ENCODE assay signal across 9 mouse cellular contexts in genomic region chrX:93288339-93288738, GRCm38 (mm10). TPM values are rescaled to one million over a fixed set of nuclear protein-coding genes. Genes with fewer than 3 reads are reported as not detected.
DNase-seq lines count a peak whose midpoint lies in the region; ATAC-seq and TF ChIP-seq lines count a peak whose summit lies in the region.
"Had no signal": no experiment of that assay in that cellular context is flagged by ENCODE, and none has a peak within 500 bp of the region (broad histone marks: within the 10 kb centered on the region; RNA-seq: fewer than 3 reads in every experiment).

No protein-coding gene starts in this region.

- no peaks in the 10 kb centered on the region; the same call in 1 of the 2 replicates for H3K9me3 ChIP-seq in heart, embryonic 12.5 days (replicated peaks)
- H3K9me3 ChIP-seq in E14TG2a.4 (ENCODE audit: low read length), result no peaks in the 10 kb centered on the region
- H3K9me3 ChIP-seq in forebrain, postnatal 0 days (ENCODE audit: low read length), result no peaks in the 10 kb centered on the region
- H3K9me3 ChIP-seq in midbrain, embryonic 10.5 days (replicated peaks), result no peaks in the 10 kb centered on the region

- H3K4me3 ChIP-seq in heart, embryonic 12.5 days, result peak overlapping the region; percentile 54
- peak overlapping the region; percentile 45 for H3K4me3 ChIP-seq in E14TG2a.4 (replicated peaks; ENCODE audit: low read length)
- peak overlapping the region; percentile 41 for H3K4me3 ChIP-seq in forebrain, postnatal 0 days (ENCODE audit: low read depth, low read length)
- H3K4me3 ChIP-seq in midbrain, embryonic 10.5 days, result peak overlapping the region; percentile 54
- H3K4me3 ChIP-seq: erythroblast, embryonic 14.5 days had no signal

- H3K4me1 ChIP-seq in heart, embryonic 12.5 days (replicated peaks), result peaks cover 10% of the 10 kb centered on the region
- H3K4me1 ChIP-seq in E14TG2a.4 (replicated peaks; ENCODE audit: low read depth, low read length), result peaks cover 19% of the 10 kb centered on the region
- H3K4me1 ChIP-seq in forebrain, postnatal 0 days (ENCODE audit: insufficient read depth), result no peaks in the 10 kb centered on the region
- H3K4me1 ChIP-seq in midbrain, embryonic 10.5 days, result peaks cover 15% of the 10 kb centered on the region

- H3K27me3 ChIP-seq in heart, embryonic 12.5 days (replicated peaks), result peaks cover 86% of the 10 kb centered on the region
- H3K27me3 ChIP-seq in E14TG2a.4 (ENCODE audit: insufficient read depth, low read length), result peaks cover 88% of the 10 kb centered on the region
- H3K27me3 ChIP-seq in forebrain, postnatal 0 days (ENCODE audit: insufficient read depth, low read length), result no peaks in the 10 kb centered on the region
- peaks cover 98% of the 10 kb centered on the region for H3K27me3 ChIP-seq in midbrain, embryonic 10.5 days (ENCODE audit: low read depth, poor library complexity, severe bottlenecking)

- WGBS in heart, embryonic 12.5 days, result 12% methylated on average over 24 of the region's 37 CpGs
- WGBS in forebrain, postnatal 0 days, result 29% methylated on average over 14 of the region's 37 CpGs
- 5% methylated on average over 27 of the region's 37 CpGs for WGBS in midbrain, embryonic 10.5 days

- H3K27ac ChIP-seq in heart, embryonic 12.5 days (ENCODE audit: poor library complexity, severe bottlenecking), result no peak overlapping the region
- H3K27ac ChIP-seq in forebrain, postnatal 0 days (ENCODE audit: low read depth, low read length), result peak overlapping the region; percentile 78
- peak overlapping the region; percentile 69 for H3K27ac ChIP-seq in midbrain, embryonic 10.5 days (replicated peaks)

- H3K4me2 ChIP-seq in heart, embryonic 12.5 days, result peak overlapping the region; percentile 86
- H3K4me2 ChIP-seq in forebrain, postnatal 0 days (ENCODE audit: low read depth), result peak overlapping the region; percentile 56

- no peak for DNase-seq in heart, postnatal 10 days
- DNase-seq in forebrain, postnatal 0 days, result no peak
- peak; percentile 29 for DNase-seq in midbrain, embryonic 10.5 days (ENCODE audit: low spot score)
- DNase-seq in right cerebral cortex, postnatal 14 days, result no peak
- no peak for DNase-seq in adrenal gland, postnatal 4 days (ENCODE audit: low spot score in 2 of 2)
- DNase-seq in adrenal gland, postnatal 14 days, result no peak

- H3K36me3 ChIP-seq in heart, embryonic 12.5 days, result no peaks in the 10 kb centered on the region
- H3K36me3 ChIP-seq in E14TG2a.4 (ENCODE audit: insufficient read depth, low read length), result no peaks in the 10 kb centered on the region
- no peaks in the 10 kb centered on the region for H3K36me3 ChIP-seq in forebrain, postnatal 0 days (ENCODE audit: insufficient read depth)
- no peaks in the 10 kb centered on the region for H3K36me3 ChIP-seq in midbrain, embryonic 10.5 days

- TF ChIP-seq CTCF in E14TG2a.4 (conservative IDR thresholded peaks at IDR 0.05; ENCODE audit: low read length), result no peak
- no peak for TF ChIP-seq CTCF in forebrain, postnatal 0 days (IDR thresholded peaks at IDR 0.05; ENCODE audit: low read depth)

- no peak for ATAC-seq in heart, embryonic 12.5 days (ENCODE audit: insufficient number of reproducible peaks, low FRiP score)
- ATAC-seq in forebrain, postnatal 0 days, result no peak

- intact Hi-C loops in heart, postnatal 10 days (cut with DNase I), result loop anchor here (10.0 kb wide), 1 partner anchor 214 kb away; no protein-coding TSS in a partner anchor

- no peak overlapping the region for H3K9ac ChIP-seq in heart, embryonic 12.5 days
- H3K9ac ChIP-seq in forebrain, postnatal 0 days, result peak overlapping the region; percentile 57

RNA-seq across cellular contexts. Expression of gene Arx, which starts 2.1 kb away (rescaled TPM):
- polyA plus RNA-seq in heart, embryonic 12.5 days (2016; fragmentation: Nextera tagmentation; extraction: Ambion mirVana), result 0.10 TPM in 1 of 2 replicates, not detected in the other
- not detected for total RNA-seq in heart, postnatal 10 days (2021)
- 41.8 and 57.9 TPM in 2 replicates for total RNA-seq in forebrain, postnatal 0 days (2014; rRNA removed)
- polyA plus RNA-seq in forebrain, postnatal 0 days (2015; fragmentation: Nextera tagmentation; extraction: Ambion mirVana), result 30.2 and 30.6 TPM in 2 replicates
- 7.6 and 9.8 TPM in 2 replicates for polyA plus RNA-seq in midbrain, embryonic 10.5 days (2016; fragmentation: Nextera tagmentation; extraction: Ambion mirVana)
- under 1 TPM; 0.64 to 0.85 TPM for total RNA-seq in adrenal gland, postnatal 4 days (2021)
- total RNA-seq in adrenal gland, postnatal 14 days (2021), result 0.22 TPM in 1 of 2 replicates, not detected in the other
- polyA plus RNA-seq: erythroblast, embryonic 14.5 days had no signal

Comparison
In these comparisons a context has a peak if more than half of its experiments do, and no peak if none do; other contexts are left out.
1. RNA of gene Arx, which starts 2.1 kb away (total RNA-seq): 41.8 to 57.9 TPM in forebrain, postnatal 0 days; 0.64 to 0.85 TPM in adrenal gland, postnatal 4 days, 0.22 TPM in adrenal gland, postnatal 14 days and not detected in heart, postnatal 10 days; every median in the first group is over 10 times any median in the second.
2. Peak in every context shown above with its lines, with median percentiles within 50 percentile points of each other: H3K4me3 ChIP-seq.